Mouse (Mus musculus) forebrain, embryonic 10.5 days (tissue): Measurements from ENCODE around the gene Tpst2. TPM values are rescaled to one million over a fixed set of nuclear protein-coding genes. Genes with fewer than 3 reads are reported as not detected.

Experiments
- polyA plus RNA-seq: library from polyadenylated mRNA; unstranded; fragments of >200 nt; fragmentation: Nextera tagmentation; extraction: Ambion mirVana; gene quantifications from 2 replicates; pipeline ENCODE4 v1.2.1, GENCODE M21; 2016

Gene Tpst2
- polyA plus RNA-seq, 1 experiment from 2014 or later: 36.7 TPM

Other genes starting within 250 kb of the Tpst2 start
- 0.48 TPM in 1 of 2 replicates, not detected in the other for gene Cryba4, start 24.2 kb upstream of the Tpst2 start, polyA plus RNA-seq
- gene Crybb1, start 20.9 kb upstream of the Tpst2 start, polyA plus RNA-seq: 0.30 TPM in 1 of 2 replicates, not detected in the other
- 41.7 and 42.0 TPM in 2 replicates for gene Tfip11, start 49.7 kb downstream of the Tpst2 start, polyA plus RNA-seq
- gene Srrd, start 66.3 kb downstream of the Tpst2 start, polyA plus RNA-seq: 47.2 and 48.9 TPM in 2 replicates
- 32.7 and 33.6 TPM in 2 replicates for gene Hps4, start 66.4 kb downstream of the Tpst2 start, polyA plus RNA-seq
- 0.19 and 0.31 TPM in 2 replicates for gene Gm6583, start 79.3 kb downstream of the Tpst2 start, polyA plus RNA-seq
- gene Asphd2, start 118.2 kb downstream of the Tpst2 start, polyA plus RNA-seq: 11.9 and 15.0 TPM in 2 replicates
- 0.06 TPM in 1 of 2 replicates, not detected in the other for gene Gm6588, start 172.7 kb downstream of the Tpst2 start, polyA plus RNA-seq